In the genomic region with DNA sequence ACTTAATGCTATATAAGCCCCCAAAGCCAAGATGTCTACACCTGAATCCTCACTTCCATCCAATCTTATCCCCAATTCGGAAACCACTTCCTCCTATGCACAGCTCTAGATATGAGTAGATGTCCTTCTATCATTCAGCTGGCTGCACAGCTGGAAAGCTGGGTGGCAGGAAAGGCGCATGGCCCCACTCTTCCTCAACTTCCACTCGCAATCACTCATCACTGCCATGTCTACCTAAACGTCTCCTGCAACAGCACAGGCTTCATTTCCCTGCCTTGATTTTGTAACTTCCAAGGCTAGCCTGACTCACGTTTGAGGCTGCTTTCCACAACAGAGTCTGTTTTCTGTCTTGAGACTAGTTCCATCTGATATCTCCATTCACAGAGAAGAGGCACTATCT, we compare ENCODE assay signal across 8 mouse cellular contexts. TPM values are rescaled to one million over a fixed set of nuclear protein-coding genes. Genes with fewer than 3 reads are reported as not detected.
DNase-seq lines count a peak whose midpoint lies in the region; ATAC-seq and TF ChIP-seq lines count a peak whose summit lies in the region.

No protein-coding gene starts in this region.

- no peak for TF ChIP-seq CTCF in heart, adult 2 months (IDR thresholded peaks at IDR 0.05)

- 37% methylated on average over 5 of the region's 5 CpGs for WGBS in heart, embryonic 12.5 days
- 57% methylated on average over 5 of the region's 5 CpGs for WGBS in heart, adult 2 months
- 50% methylated on average over 5 of the region's 5 CpGs for WGBS in hindbrain, embryonic 12.5 days
- 67% methylated on average over 5 of the region's 5 CpGs for WGBS in midbrain, embryonic 11.5 days

- no peaks in the 10 kb centered on the region for H3K9me3 ChIP-seq in heart, embryonic 12.5 days (replicated peaks)
- no peaks in the 10 kb centered on the region for H3K9me3 ChIP-seq in hindbrain, embryonic 12.5 days (replicated peaks)
- H3K9me3 ChIP-seq in midbrain, embryonic 11.5 days (ENCODE audit: control insufficient read depth, low read length) = no peaks in the 10 kb centered on the region

- peaks cover 44% of the 10 kb centered on the region for H3K4me1 ChIP-seq in heart, embryonic 12.5 days (replicated peaks)
- peaks cover 4% of the 10 kb centered on the region for H3K4me1 ChIP-seq in heart, adult 2 months (ENCODE audit: control insufficient read depth, insufficient read depth, low read length)
- peaks cover 4% of the 10 kb centered on the region for H3K4me1 ChIP-seq in brown adipose tissue, adult 24 weeks (ENCODE audit: control insufficient read depth, insufficient read depth, insufficient read length, low read length)
- peaks cover 40% of the 10 kb centered on the region for H3K4me1 ChIP-seq in hindbrain, embryonic 12.5 days
- peaks cover 13% of the 10 kb centered on the region for H3K4me1 ChIP-seq in midbrain, embryonic 11.5 days (ENCODE audit: control insufficient read depth, insufficient read depth, low read length)

- ATAC-seq in heart, embryonic 12.5 days (ENCODE audit: insufficient number of reproducible peaks, low FRiP score) = no peak
- no peak for ATAC-seq in hindbrain, embryonic 12.5 days (ENCODE audit: low FRiP score)
- ATAC-seq in midbrain, embryonic 11.5 days (ENCODE audit: low FRiP score) = no peak

- peaks cover 1% of the 10 kb centered on the region; the same call in 1 of the 2 replicates for H3K79me2 ChIP-seq in heart, adult 2 months (replicated peaks; ENCODE audit: control insufficient read depth, insufficient read depth, low read length)

- H3K27me3 ChIP-seq in heart, embryonic 12.5 days (replicated peaks) = no peaks in the 10 kb centered on the region
- H3K27me3 ChIP-seq in heart, adult 2 months (ENCODE audit: control insufficient read depth, insufficient read depth, low read length) = peaks cover 1% of the 10 kb centered on the region; the same call in 1 of the 2 replicates
- H3K27me3 ChIP-seq in hindbrain, embryonic 12.5 days = no peaks in the 10 kb centered on the region
- no peaks in the 10 kb centered on the region for H3K27me3 ChIP-seq in midbrain, embryonic 11.5 days (ENCODE audit: control insufficient read depth, insufficient read depth, low read length)

- DNase-seq in heart, adult 2 months = no peak
- peak; percentile 76 for DNase-seq in midbrain, embryonic 11.5 days (ENCODE audit: low spot score, missing footprints)
- DNase-seq in urinary bladder, adult 18-20 months (ENCODE audit: low spot score in 2 of 2) = no peak
- no peak for DNase-seq in thymus, postnatal 4 days
- no peak for DNase-seq in layer of hippocampus, adult 9-11 months

- no peak overlapping the region for H3K4me3 ChIP-seq in heart, embryonic 12.5 days
- H3K4me3 ChIP-seq in heart, adult 2 months = no peak overlapping the region
- H3K4me3 ChIP-seq in brown adipose tissue, adult 24 weeks (ENCODE audit: insufficient read depth, low read depth, low read length) = peak overlapping the region; percentile 16; the same call in 1 of the 2 replicates
- peak overlapping the region; percentile 25 for H3K4me3 ChIP-seq in hindbrain, embryonic 12.5 days
- peak overlapping the region; percentile 10; the same call in 1 of the 2 replicates for H3K4me3 ChIP-seq in midbrain, embryonic 11.5 days (ENCODE audit: low read depth, low read length)

- no peak for TF ChIP-seq POLR2A in heart, adult 2 months (IDR thresholded peaks at IDR 0.05; ENCODE audit: insufficient read depth, low read depth, low read length)

- H3K36me3 ChIP-seq in heart, embryonic 12.5 days = no peaks in the 10 kb centered on the region
- no peaks in the 10 kb centered on the region for H3K36me3 ChIP-seq in heart, adult 2 months (ENCODE audit: control insufficient read depth, insufficient read depth, low read length)
- H3K36me3 ChIP-seq in hindbrain, embryonic 12.5 days = no peaks in the 10 kb centered on the region
- H3K36me3 ChIP-seq in midbrain, embryonic 11.5 days (ENCODE audit: control insufficient read depth, insufficient read depth, low read length) = no peaks in the 10 kb centered on the region

- no peak overlapping the region for H3K9ac ChIP-seq in heart, embryonic 12.5 days
- no peak overlapping the region for H3K9ac ChIP-seq in heart, adult 2 months (ENCODE audit: low read depth, low read length)
- peak overlapping the region; percentile 39; the same call in 1 of the 2 replicates for H3K9ac ChIP-seq in hindbrain, embryonic 12.5 days
- H3K9ac ChIP-seq in midbrain, embryonic 11.5 days (ENCODE audit: low read length) = 0 out of 2 replicates have a peak overlapping the region, but pooled peaks have one; percentile 5

- H3K27ac ChIP-seq in heart, embryonic 12.5 days (ENCODE audit: poor library complexity, severe bottlenecking) = no peak overlapping the region
- no peak overlapping the region for H3K27ac ChIP-seq in heart, adult 2 months
- H3K27ac ChIP-seq in brown adipose tissue, adult 24 weeks (replicated peaks; ENCODE audit: low read depth, low read length) = no peak overlapping the region
- H3K27ac ChIP-seq in hindbrain, embryonic 12.5 days = no peak overlapping the region
- H3K27ac ChIP-seq in midbrain, embryonic 11.5 days (ENCODE audit: low read depth, low read length) = no peak overlapping the region

- intact Hi-C loops in heart, adult 2 months (cut with DNase I) = no loop called here

- no peak for TF ChIP-seq EP300 in heart, adult 2 months (IDR thresholded peaks at IDR 0.05; ENCODE audit: insufficient read depth, low read depth, low read length)

- peak overlapping the region; percentile 53 for H3K4me2 ChIP-seq in heart, embryonic 12.5 days
- H3K4me2 ChIP-seq in hindbrain, embryonic 12.5 days (replicated peaks) = peak overlapping the region; percentile 56
- peak overlapping the region; percentile 71 for H3K4me2 ChIP-seq in midbrain, embryonic 11.5 days

RNA-seq across cellular contexts. Expression of gene Dock7, which starts 1.7 kb away (rescaled TPM):
- polyA plus RNA-seq in heart, embryonic 12.5 days (2016; fragmentation: Nextera tagmentation; extraction: Ambion mirVana) = 43.4 and 45.4 TPM in 2 replicates
- total RNA-seq in heart, adult 2 months (2021) = 10 to 100 TPM in 1 of 2 experiments, 1 to 10 TPM in 1; 8.8 to 11.0 TPM
- polyA plus RNA-seq in heart, adult 2 months (2012; rRNA removed) = 10.5 and 14.9 TPM in 2 replicates
- polyA plus RNA-seq in brown adipose tissue, adult 24 weeks (2012; ENCODE audit: insufficient read depth, insufficient read length, missing spikeins) = 13.4 and 15.3 TPM in 2 replicates
- 120 and 130 TPM in 2 replicates for polyA plus RNA-seq in hindbrain, embryonic 12.5 days (2016; fragmentation: Nextera tagmentation; extraction: Ambion mirVana)
- 93.5 and 111 TPM in 2 replicates for polyA plus RNA-seq in midbrain, embryonic 11.5 days (2014; fragmentation: Nextera tagmentation; extraction: Ambion mirVana)

Comparison
In these comparisons a context has a peak if more than half of its experiments do, and no peak if none do; other contexts are left out.
1. H3K4me3 ChIP-seq: peak in brown adipose tissue, adult 24 weeks (single experiment), hindbrain, embryonic 12.5 days (single experiment) and midbrain, embryonic 11.5 days (single experiment); none in heart, embryonic 12.5 days (single experiment) and heart, adult 2 months (single experiment).
2. H3K9ac ChIP-seq: peak in hindbrain, embryonic 12.5 days (single experiment) and midbrain, embryonic 11.5 days (single experiment); none in heart, embryonic 12.5 days (single experiment) and heart, adult 2 months (single experiment).
3. Peak in every context shown above with its lines, with median percentiles within 50 percentile points of each other: H3K4me2 ChIP-seq.